Mouse (Mus musculus): Measurements from ENCODE around the gene Acoxl.
A peak's percentile ranks its signal among the peaks of the same experiment; 100 is the strongest.

Acoxl gene

GRCm38 (mm10) chr2:128152845-128153550 lies 314.3 kb downstream of the Acoxl start:
- DNase-seq: no peak

DNA sequence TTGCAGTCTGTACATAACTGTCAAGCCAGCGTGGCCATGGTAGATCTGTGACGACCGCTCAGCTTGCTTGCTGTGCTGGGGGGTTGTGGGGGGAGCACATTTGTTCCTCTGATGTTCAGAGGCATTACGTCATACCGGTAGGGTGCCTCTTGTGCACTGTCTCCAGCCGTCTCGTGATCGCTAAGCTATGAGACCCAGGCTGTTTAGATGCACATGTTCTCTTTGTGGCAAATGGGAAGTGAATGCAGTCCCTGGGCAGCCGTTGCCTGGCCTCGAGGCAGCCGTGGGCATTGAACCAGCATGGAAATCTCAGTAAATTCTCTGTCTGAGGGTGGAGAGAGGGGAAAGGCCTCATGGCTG lies 314.9 kb downstream of the Acoxl start:
- no peak for DNase-seq

GRCm38 (mm10) chr2:128155412-128156066 lies 316.9 kb downstream of the Acoxl start:
- no peak for DNase-seq

- DNase-seq: no peak
Measured at GRCm38 (mm10) chr2:128156067-128156462, 317.4 kb downstream of the Acoxl start.

DNA sequence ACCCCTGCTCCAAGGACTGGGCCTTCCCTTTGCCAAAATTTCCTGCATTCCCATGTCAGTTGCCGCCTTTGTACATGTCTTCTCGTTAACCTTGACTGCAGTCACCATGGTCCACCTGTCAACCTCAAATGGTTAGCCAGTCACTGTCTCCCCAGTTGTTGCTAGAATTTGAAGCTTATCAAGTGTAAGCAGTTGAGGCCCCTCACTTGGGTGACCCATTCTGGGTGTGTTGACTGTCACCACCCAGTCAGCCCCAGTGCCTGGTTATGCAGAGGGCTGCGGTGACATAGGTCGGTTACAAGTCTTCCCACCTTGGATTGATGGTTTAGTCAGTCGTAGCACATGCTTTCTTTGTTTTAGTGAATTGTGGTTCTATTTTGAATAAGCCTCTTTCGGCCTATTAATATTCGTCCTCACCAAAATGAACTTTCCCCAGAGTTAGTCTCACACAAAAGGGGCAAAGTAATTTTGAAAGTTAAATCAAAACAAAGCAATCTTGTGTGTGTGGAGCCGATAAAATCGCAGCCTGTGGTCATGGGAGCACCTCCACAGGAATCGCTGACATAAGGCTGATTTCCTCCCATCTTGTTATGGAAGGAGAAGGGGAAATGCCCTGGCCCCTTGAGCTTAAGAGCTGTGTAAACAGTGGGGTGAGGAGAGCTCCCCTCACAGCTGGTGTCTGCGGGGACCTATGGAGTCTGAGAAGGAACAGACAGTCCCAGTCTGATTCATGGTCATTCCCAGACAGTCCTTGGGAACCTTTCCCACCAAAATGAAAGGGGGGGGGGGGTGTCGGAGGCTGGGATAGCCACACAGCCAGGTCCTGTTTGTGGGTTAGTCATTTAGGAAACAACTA lies 318.1 kb downstream of the Acoxl start:
- DNase-seq: no peak

- DNase-seq: no peak
Measured at GRCm38 (mm10) chr2:128158734-128159410, 320.2 kb downstream of the Acoxl start.

- DNase-seq: no peak
Measured at GRCm38 (mm10) chr2:128159619-128160125, 321.0 kb downstream of the Acoxl start.

GRCm38 (mm10) chr2:128163177-128163576 lies 324.5 kb downstream of the Acoxl start:
- DNase-seq: no peak

DNA sequence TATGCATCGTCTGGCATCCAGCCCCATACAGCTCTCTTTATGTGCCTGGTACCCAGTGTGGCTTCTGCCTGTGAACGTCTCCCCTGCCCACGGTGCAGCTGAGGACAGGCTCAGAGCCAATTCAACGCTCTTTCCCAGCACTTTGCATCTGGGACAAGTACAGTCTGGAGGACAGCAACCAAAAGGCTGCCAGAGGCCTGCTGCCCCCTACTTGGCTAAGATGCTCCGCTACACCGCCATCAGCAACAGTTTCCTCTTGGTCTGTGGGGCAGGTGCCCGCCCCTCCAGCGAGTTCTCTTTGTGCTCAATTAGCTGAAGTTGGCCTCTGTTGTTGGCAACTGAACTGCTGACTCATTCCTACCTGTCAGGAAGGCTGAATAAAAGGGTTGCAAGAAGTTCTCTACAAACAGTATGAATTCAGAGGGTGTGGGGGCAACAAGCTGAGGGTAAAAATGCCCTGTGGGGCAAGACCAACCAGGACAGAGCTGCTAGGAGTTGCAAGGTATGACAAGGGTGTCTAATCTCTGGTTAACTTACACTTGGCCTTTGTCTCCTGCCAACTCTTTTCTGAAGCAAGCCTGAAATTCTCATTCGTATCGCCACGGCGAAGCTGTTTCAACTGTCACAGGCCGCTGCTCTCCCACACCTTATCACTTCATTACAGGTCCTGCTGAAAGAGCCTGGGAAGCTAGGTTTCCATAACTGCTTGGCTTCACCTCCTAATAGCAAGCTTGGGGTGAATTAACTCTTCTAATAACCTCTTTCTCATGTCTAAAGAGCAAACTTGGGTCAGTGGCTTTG lies 328.1 kb downstream of the Acoxl start:
- no peak for DNase-seq

- DNase-seq: no peak
Measured at GRCm38 (mm10) chr2:128167930-128168329, 329.3 kb downstream of the Acoxl start.

GRCm38 (mm10) chr2:128169486-128169885 lies 330.8 kb downstream of the Acoxl start:
- no peak for DNase-seq

DNA sequence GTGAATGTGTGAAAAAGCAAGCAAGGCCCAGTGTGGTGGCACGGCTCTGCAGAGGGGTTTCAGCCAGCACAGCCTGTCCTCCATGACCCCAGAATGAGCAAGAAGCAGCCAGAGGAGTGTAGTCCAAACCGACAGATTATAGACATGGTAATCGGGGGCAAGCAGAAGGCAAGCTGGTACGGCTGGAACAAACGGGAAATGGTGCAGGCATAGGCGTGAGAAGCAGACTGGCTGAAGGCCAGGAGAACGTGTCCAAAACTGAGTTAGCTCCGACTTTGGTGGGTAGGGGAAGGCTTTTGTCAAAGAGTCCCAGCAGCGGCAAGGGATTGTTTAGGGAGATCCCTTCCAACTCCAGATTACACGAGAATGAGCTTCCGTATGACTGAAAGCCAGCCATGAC lies 331.3 kb downstream of the Acoxl start:
- DNase-seq: no peak

- no peak for DNase-seq
Measured at GRCm38 (mm10) chr2:128170614-128171013, 331.9 kb downstream of the Acoxl start.

DNA sequence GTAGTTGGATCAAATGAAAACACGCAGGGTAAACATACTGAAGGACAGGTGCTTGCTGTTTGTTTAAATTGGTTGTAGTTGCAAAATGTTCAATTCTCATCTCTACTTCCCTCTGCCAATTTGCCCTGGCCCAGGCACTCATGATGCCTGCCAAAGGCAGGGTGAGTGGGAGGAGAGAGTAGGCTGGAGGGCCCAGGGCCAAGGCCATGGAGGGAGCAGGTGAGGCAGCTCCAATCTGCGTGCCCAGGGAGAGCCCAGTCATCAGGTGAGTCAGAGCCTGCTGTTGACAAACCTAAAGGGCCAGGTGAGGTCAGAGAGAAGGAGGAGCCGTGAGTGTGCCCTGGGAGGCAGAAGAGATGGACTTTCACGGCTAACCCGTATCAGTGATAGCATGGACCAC lies 333.6 kb downstream of the Acoxl start:
- DNase-seq: peak; percentile 67

Measured in lung, postnatal 14 days (tissue).